In genomic region chr6:125743203-125744100, GRCm38 (mm10) we compare ENCODE assay signal across 17 mouse cellular contexts. TPM values are rescaled to one million over a fixed set of nuclear protein-coding genes. Genes with fewer than 3 reads are reported as not detected.
DNase-seq lines count a peak whose midpoint lies in the region; ATAC-seq and TF ChIP-seq lines count a peak whose summit lies in the region.
"Had no signal": no experiment of that assay in that cellular context is flagged by ENCODE, and none has a peak within 500 bp of the region (broad histone marks: within the 10 kb centered on the region; RNA-seq: fewer than 3 reads in every experiment).

No protein-coding gene starts in this region.

- peak; percentile 50 for TF ChIP-seq CTCF in kidney, postnatal 0 days (IDR thresholded peaks at IDR 0.05; ENCODE audit: low read depth)

- DNase-seq in kidney, postnatal 0 days (ENCODE audit: low spot score) = peak; percentile 10
- no peak for DNase-seq in kidney, postnatal 14 days
- peak; percentile 62 for DNase-seq in midbrain, embryonic 11.5 days (ENCODE audit: low spot score, missing footprints)
- peak; percentile 47 for DNase-seq in ZHBTc4 (ENCODE audit: low read depth, low spot score)
- DNase-seq in left cerebral cortex, adult 9 months (ENCODE audit: low spot score in 2 of 2) = no peak
- DNase-seq: cerebellum, adult 11-12 months; forebrain, postnatal 0 days; kidney, adult 8-10 months; right cerebral cortex, postnatal 25 days had no signal

- no peaks in the 10 kb centered on the region for H3K4me1 ChIP-seq in kidney, postnatal 0 days (replicated peaks; ENCODE audit: insufficient read depth, low read length)
- H3K4me1 ChIP-seq in midbrain, embryonic 11.5 days (ENCODE audit: control insufficient read depth, insufficient read depth, low read length) = no peaks in the 10 kb centered on the region
- H3K4me1 ChIP-seq in midbrain, embryonic 16.5 days (ENCODE audit: control insufficient read depth, insufficient read depth, low read length) = no peaks in the 10 kb centered on the region
- no peaks in the 10 kb centered on the region for H3K4me1 ChIP-seq in stomach, embryonic 16.5 days (ENCODE audit: control insufficient read depth, insufficient read depth, low read length)
- H3K4me1 ChIP-seq: hindbrain, embryonic 12.5 days had no signal

- no peak overlapping the region for H3K4me2 ChIP-seq in kidney, postnatal 0 days (ENCODE audit: low read length)
- H3K4me2 ChIP-seq in midbrain, embryonic 11.5 days = no peak overlapping the region
- no peak overlapping the region for H3K4me2 ChIP-seq in midbrain, embryonic 16.5 days (ENCODE audit: low read length)
- no peak overlapping the region for H3K4me2 ChIP-seq in stomach, embryonic 16.5 days (ENCODE audit: low read depth, low read length)
- H3K4me2 ChIP-seq: hindbrain, embryonic 12.5 days; limb, embryonic 13.5 days had no signal

- no peak for ATAC-seq in kidney, postnatal 0 days (replicated peaks; ENCODE audit: low FRiP score, low read depth)
- ATAC-seq in midbrain, embryonic 11.5 days (ENCODE audit: low FRiP score) = no peak
- no peak for ATAC-seq in midbrain, embryonic 16.5 days
- ATAC-seq in stomach, embryonic 16.5 days (ENCODE audit: insufficient read depth, low FRiP score) = 0 out of 2 replicates have a peak, but pooled peaks have one; percentile 33
- ATAC-seq in monocyte, adult 5-6 weeks (replicated peaks; ENCODE audit: insufficient number of reproducible peaks, low FRiP score, low TSS enrichment, poor library complexity, severe bottlenecking) = no peak
- ATAC-seq: activated CD4-positive, CD25-positive, alpha-beta regulatory T cell, adult 4 months; forebrain, postnatal 0 days had no signal

- 93% methylated on average over 10 of the region's 10 CpGs for WGBS in kidney, postnatal 0 days
- WGBS in midbrain, embryonic 11.5 days = 92% methylated on average over 10 of the region's 10 CpGs
- WGBS in midbrain, embryonic 16.5 days = 91% methylated on average over 10 of the region's 10 CpGs
- WGBS in stomach, embryonic 16.5 days = 87% methylated on average over 10 of the region's 10 CpGs

- no peaks in the 10 kb centered on the region for H3K36me3 ChIP-seq in kidney, postnatal 0 days (ENCODE audit: insufficient read depth, low read length)
- H3K36me3 ChIP-seq in midbrain, embryonic 11.5 days (ENCODE audit: control insufficient read depth, insufficient read depth, low read length) = no peaks in the 10 kb centered on the region
- no peaks in the 10 kb centered on the region for H3K36me3 ChIP-seq in midbrain, embryonic 16.5 days (ENCODE audit: control insufficient read depth, insufficient read depth, low read length)
- H3K36me3 ChIP-seq in stomach, embryonic 16.5 days (ENCODE audit: control insufficient read depth, insufficient read depth, low read length) = no peaks in the 10 kb centered on the region
- H3K36me3 ChIP-seq: hindbrain, embryonic 12.5 days; limb, embryonic 13.5 days had no signal

- H3K27ac ChIP-seq in kidney, postnatal 0 days = no peak overlapping the region
- no peak overlapping the region for H3K27ac ChIP-seq in midbrain, embryonic 11.5 days (ENCODE audit: low read depth, low read length)
- no peak overlapping the region for H3K27ac ChIP-seq in midbrain, embryonic 16.5 days (ENCODE audit: low read length)
- no peak overlapping the region for H3K27ac ChIP-seq in stomach, embryonic 16.5 days (ENCODE audit: low read length)
- H3K27ac ChIP-seq: hindbrain, embryonic 12.5 days; limb, embryonic 13.5 days; macrophage had no signal

- H3K27me3 ChIP-seq in kidney, postnatal 0 days (ENCODE audit: insufficient read depth, low read length) = no peaks in the 10 kb centered on the region
- H3K27me3 ChIP-seq in midbrain, embryonic 11.5 days (ENCODE audit: control insufficient read depth, insufficient read depth, low read length) = no peaks in the 10 kb centered on the region
- H3K27me3 ChIP-seq in midbrain, embryonic 16.5 days (ENCODE audit: control insufficient read depth, insufficient read depth, low read depth, low read length) = no peaks in the 10 kb centered on the region
- no peaks in the 10 kb centered on the region for H3K27me3 ChIP-seq in stomach, embryonic 16.5 days (ENCODE audit: control insufficient read depth, insufficient read depth, low read length)
- H3K27me3 ChIP-seq: hindbrain, embryonic 12.5 days had no signal

- no peak overlapping the region for H3K4me3 ChIP-seq in kidney, postnatal 0 days (replicated peaks; ENCODE audit: low read depth, low read length)
- no peak overlapping the region for H3K4me3 ChIP-seq in midbrain, embryonic 11.5 days (ENCODE audit: low read depth, low read length)
- H3K4me3 ChIP-seq in midbrain, embryonic 16.5 days (ENCODE audit: low read depth, low read length) = no peak overlapping the region
- H3K4me3 ChIP-seq in stomach, embryonic 16.5 days (replicated peaks; ENCODE audit: low read length) = no peak overlapping the region
- H3K4me3 ChIP-seq: hindbrain, embryonic 12.5 days; limb, embryonic 13.5 days had no signal

- no peaks in the 10 kb centered on the region for H3K9me3 ChIP-seq in kidney, postnatal 0 days (replicated peaks; ENCODE audit: low read length)
- H3K9me3 ChIP-seq in midbrain, embryonic 11.5 days (ENCODE audit: control insufficient read depth, low read length) = no peaks in the 10 kb centered on the region
- no peaks in the 10 kb centered on the region for H3K9me3 ChIP-seq in midbrain, embryonic 16.5 days (replicated peaks; ENCODE audit: control insufficient read depth, low read length, poor library complexity, severe bottlenecking)
- H3K9me3 ChIP-seq in stomach, embryonic 16.5 days (replicated peaks; ENCODE audit: control insufficient read depth, low read length) = no peaks in the 10 kb centered on the region
- H3K9me3 ChIP-seq: hindbrain, embryonic 12.5 days; limb, embryonic 13.5 days had no signal

- no peak overlapping the region for H3K9ac ChIP-seq in kidney, postnatal 0 days (ENCODE audit: low read depth, low read length)
- no peak overlapping the region for H3K9ac ChIP-seq in midbrain, embryonic 11.5 days (ENCODE audit: low read length)
- H3K9ac ChIP-seq in midbrain, embryonic 16.5 days (ENCODE audit: low read depth, low read length) = no peak overlapping the region
- no peak overlapping the region for H3K9ac ChIP-seq in stomach, embryonic 16.5 days (ENCODE audit: low read length)
- H3K9ac ChIP-seq: forebrain, postnatal 0 days; hindbrain, embryonic 12.5 days; limb, embryonic 13.5 days had no signal

RNA-seq across cellular contexts. Expression of gene Ano2, which starts 53.2 kb away (rescaled TPM):
- polyA plus RNA-seq in kidney, postnatal 0 days (2015; fragmentation: Nextera tagmentation; extraction: Ambion mirVana) = 0.23 and 0.33 TPM in 2 replicates
- polyA plus RNA-seq in midbrain, embryonic 11.5 days (2014; fragmentation: Nextera tagmentation; extraction: Ambion mirVana) = 0.25 and 0.31 TPM in 2 replicates
- polyA plus RNA-seq in midbrain, embryonic 16.5 days (2015; fragmentation: Nextera tagmentation; extraction: Ambion mirVana) = 0.30 and 0.54 TPM in 2 replicates
- polyA plus RNA-seq in stomach, embryonic 16.5 days (2015; fragmentation: Nextera tagmentation; extraction: Ambion mirVana) = 0.19 and 0.27 TPM in 2 replicates
- 1.0 TPM in 1 of 3 replicates, not detected in the others for total RNA-seq in monocyte, adult 5-6 weeks (2017)
- polyA plus RNA-seq: activated CD4-positive, CD25-positive, alpha-beta regulatory T cell, adult 4 months; gonadal fat pad, adult 2 months; limb, embryonic 13.5 days; macrophage had no signal

Comparison
In these comparisons a context has a peak if more than half of its experiments do, and no peak if none do; other contexts are left out.
1. DNase-seq: peak in kidney, postnatal 0 days (single experiment), midbrain, embryonic 11.5 days (single experiment) and ZHBTc4 (single experiment); none in kidney, postnatal 14 days (single experiment) and left cerebral cortex, adult 9 months (0 of 2).